Mouse (Mus musculus) cerebellum, adult 9-10 months (tissue): Measurements from ENCODE around the gene Prkce.

ENCODE experiments used
- DNase-seq: peaks from one replicate; pipeline ENCODE4 v3.0.0; 2022

Prkce gene

GRCm38 (mm10) chr17:86266051-86266450 is 98.5 kb downstream of the Prkce start:
- DNase-seq: peak; percentile 100

GRCm38 (mm10) chr17:86267126-86267760 is 99.7 kb downstream of the Prkce start:
- DNase-seq: peak; percentile 66

GRCm38 (mm10) chr17:86269639-86270038 is 102.1 kb downstream of the Prkce start:
- no peak for DNase-seq

GRCm38 (mm10) chr17:86270523-86270922 is 102.9 kb downstream of the Prkce start:
- DNase-seq: no peak

- DNase-seq: no peak
Measured at GRCm38 (mm10) chr17:86271277-86271676, 103.7 kb downstream of the Prkce start.

GRCm38 (mm10) chr17:86272961-86273360 is 105.4 kb downstream of the Prkce start:
- DNase-seq: no peak

GRCm38 (mm10) chr17:86273566-86274349 is 106.2 kb downstream of the Prkce start:
- DNase-seq: no peak

GRCm38 (mm10) chr17:86274350-86274744 is 106.8 kb downstream of the Prkce start:
- DNase-seq: no peak

GRCm38 (mm10) chr17:86276381-86276780 is 108.8 kb downstream of the Prkce start:
- no peak for DNase-seq

- no peak for DNase-seq
Measured at GRCm38 (mm10) chr17:86277032-86277798, 109.6 kb downstream of the Prkce start.

GRCm38 (mm10) chr17:86277999-86278526 is 110.5 kb downstream of the Prkce start:
- DNase-seq: no peak

- DNase-seq: peak; percentile 77
Measured at GRCm38 (mm10) chr17:86279751-86280150, 112.2 kb downstream of the Prkce start.

- peak; percentile 77 for DNase-seq
Measured at GRCm38 (mm10) chr17:86283741-86284140, 116.2 kb downstream of the Prkce start.

- no peak for DNase-seq
Measured at GRCm38 (mm10) chr17:86285058-86285457, 117.5 kb downstream of the Prkce start.

GRCm38 (mm10) chr17:86286747-86287271 is 119.2 kb downstream of the Prkce start:
- DNase-seq: no peak

GRCm38 (mm10) chr17:86292711-86293110 is 125.1 kb downstream of the Prkce start:
- no peak for DNase-seq

GRCm38 (mm10) chr17:86293247-86293744 is 125.7 kb downstream of the Prkce start:
- peak; percentile 72 for DNase-seq

- DNase-seq: no peak
Measured at GRCm38 (mm10) chr17:86299576-86299975, 132.0 kb downstream of the Prkce start.

- no peak for DNase-seq
Measured at GRCm38 (mm10) chr17:86300774-86301595, 133.4 kb downstream of the Prkce start.

GRCm38 (mm10) chr17:86302266-86302665 is 134.7 kb downstream of the Prkce start:
- peak; percentile 95 for DNase-seq

GRCm38 (mm10) chr17:86302861-86303331 is 135.3 kb downstream of the Prkce start:
- DNase-seq: no peak
